Mouse (Mus musculus) kidney, adult 2 months (tissue): ENCODE results near the gene Upk3bl.
A peak's percentile ranks its signal among the peaks of the same experiment; 100 is the strongest.

ENCODE experiments used
- CTCF ChIP-seq: fragments of 200-500 bp; conservative IDR thresholded peaks from 2 replicates; pipeline ENCODE4 v1.5.1; 2011; ENCODE audit warnings: low read depth, mild to moderate bottlenecking, control low read depth, low read length, moderate library complexity, mixed read lengths; ENCODE audit not compliant: insufficient read depth, insufficient read length
- POLR2A ChIP-seq: fragments of 200-500 bp; IDR thresholded peaks from one replicate; pipeline ENCODE4 v1.6.1; 2011; ENCODE audit warnings: low read depth, low read length, control low read depth

DNA sequence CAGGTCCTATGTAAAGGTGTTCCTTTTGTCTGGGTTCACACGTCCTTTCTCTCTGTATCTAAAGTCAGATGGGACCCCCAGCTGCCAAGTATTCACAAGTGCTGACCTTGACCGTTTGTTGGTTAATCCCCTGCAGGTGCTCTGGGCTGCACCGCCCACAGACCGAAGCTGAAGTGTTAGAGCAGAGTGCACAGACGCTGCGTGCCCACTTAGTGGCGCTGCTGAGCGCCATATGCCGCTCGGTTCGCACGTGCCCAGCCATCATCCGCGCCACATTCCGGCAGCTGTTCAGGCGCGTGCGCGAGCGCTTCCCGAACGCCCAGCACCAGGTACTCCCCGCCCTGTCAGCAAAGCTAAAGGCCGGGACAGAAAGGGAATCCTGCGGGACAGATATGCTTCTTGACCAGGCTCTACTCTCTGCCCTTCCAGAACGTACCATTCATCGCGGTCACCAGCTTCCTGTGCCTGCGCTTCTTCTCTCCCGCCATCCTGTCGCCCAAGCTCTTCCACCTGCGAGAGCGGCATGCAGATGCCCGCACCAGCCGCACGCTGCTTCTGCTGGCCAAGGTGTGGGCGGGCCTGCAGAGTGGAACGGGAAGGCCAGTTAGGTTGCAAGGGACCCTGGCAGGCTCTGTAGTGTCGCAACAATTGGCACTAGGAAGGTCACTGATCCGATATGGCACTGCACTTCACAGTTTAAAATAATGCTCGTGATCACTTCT, 48.0 kb downstream of the Upk3bl start:
- TF ChIP-seq CTCF (peak; percentile 93), POLR2A (no peak)
